Mouse (Mus musculus): ENCODE data around the gene Ptprd. TPM values are rescaled to one million over a fixed set of nuclear protein-coding genes. Genes with fewer than 3 reads are reported as not detected.
A peak's percentile ranks its signal among the peaks of the same experiment; 100 is the strongest.

The Ptprd gene
- polyA plus RNA-seq, 1 experiment from 2014 or later: 37.2 TPM

DNA sequence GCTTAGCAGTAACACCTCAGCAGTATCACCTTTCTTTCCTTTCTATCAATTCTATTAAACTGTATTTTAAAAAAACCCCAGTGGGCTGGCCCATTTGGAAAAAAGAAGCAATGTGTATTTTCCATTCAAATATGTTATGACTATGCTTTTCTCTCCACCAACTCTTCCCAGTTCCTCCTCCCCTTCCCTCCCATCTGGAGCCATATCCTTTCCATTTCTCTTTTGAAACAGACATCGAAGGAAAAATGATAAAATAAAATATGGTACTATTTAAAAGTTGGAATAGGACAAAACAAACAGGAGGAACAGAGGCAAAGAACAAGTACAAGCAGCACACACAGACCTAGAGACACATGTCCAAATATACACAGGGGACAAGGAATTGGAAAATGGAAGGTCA lies 1372.7 kb downstream of the Ptprd start:
- no peak overlapping the region for H3K27ac ChIP-seq
- H3K9ac ChIP-seq: no peak overlapping the region
- H3K4me2 ChIP-seq: no peak overlapping the region
- H3K4me1 ChIP-seq: no peaks in the 10 kb centered on the region
- H3K36me3 ChIP-seq: no peaks in the 10 kb centered on the region
- 72% methylated on average over 1 of the region's 1 CpGs for WGBS
- no peak for ATAC-seq (ENCODE audit: insufficient number of reproducible peaks, insufficient read depth, low FRiP score, low TSS enrichment, low read depth)
- no peak overlapping the region for H3K4me3 ChIP-seq
- no peaks in the 10 kb centered on the region for H3K9me3 ChIP-seq
- no peaks in the 10 kb centered on the region for H3K27me3 ChIP-seq

DNA sequence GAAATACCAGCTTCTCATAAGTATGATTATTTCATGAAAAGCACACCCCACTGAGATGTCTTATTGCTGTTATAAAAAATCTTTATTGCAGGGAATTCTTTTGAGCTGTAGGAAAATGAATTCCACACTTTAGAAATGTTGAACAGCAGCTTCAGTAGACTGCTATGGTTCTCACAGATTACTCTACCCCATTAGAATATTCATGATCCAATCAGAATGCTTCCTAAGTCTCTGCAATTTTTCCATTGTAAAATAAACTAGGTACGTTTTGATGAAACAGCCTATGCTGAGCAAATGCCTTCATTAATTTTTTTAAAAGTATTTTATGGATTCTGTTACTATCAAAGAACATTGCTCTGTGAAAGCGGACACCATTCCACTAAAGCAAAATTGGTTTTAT lies 1399.6 kb downstream of the Ptprd start:
- no peaks in the 10 kb centered on the region for H3K9me3 ChIP-seq
- H3K4me1 ChIP-seq: no peaks in the 10 kb centered on the region
- H3K27me3 ChIP-seq: no peaks in the 10 kb centered on the region
- no peak overlapping the region for H3K9ac ChIP-seq
- H3K27ac ChIP-seq: no peak overlapping the region
- no peak overlapping the region for H3K4me2 ChIP-seq
- H3K36me3 ChIP-seq: no peaks in the 10 kb centered on the region
- WGBS: 68% methylated on average over 2 of the region's 2 CpGs
- no peak for ATAC-seq (ENCODE audit: insufficient number of reproducible peaks, insufficient read depth, low FRiP score, low TSS enrichment, low read depth)
- H3K4me3 ChIP-seq: no peak overlapping the region

GRCm38 (mm10) chr4:76802708-76803107 lies 1409.1 kb downstream of the Ptprd start:
- Histone ChIP-seq H3K4me3 (no peak overlapping the region), H3K4me2 (no peak overlapping the region), H3K9ac (no peak overlapping the region), H3K4me1 (no peaks in the 10 kb centered on the region), H3K27me3 (no peaks in the 10 kb centered on the region), H3K9me3 (no peaks in the 10 kb centered on the region), H3K36me3 (no peaks in the 10 kb centered on the region), H3K27ac (no peak overlapping the region)
- WGBS: 61% methylated on average over 4 of the region's 4 CpGs
- no peak for ATAC-seq (ENCODE audit: insufficient number of reproducible peaks, insufficient read depth, low FRiP score, low TSS enrichment, low read depth)

DNA sequence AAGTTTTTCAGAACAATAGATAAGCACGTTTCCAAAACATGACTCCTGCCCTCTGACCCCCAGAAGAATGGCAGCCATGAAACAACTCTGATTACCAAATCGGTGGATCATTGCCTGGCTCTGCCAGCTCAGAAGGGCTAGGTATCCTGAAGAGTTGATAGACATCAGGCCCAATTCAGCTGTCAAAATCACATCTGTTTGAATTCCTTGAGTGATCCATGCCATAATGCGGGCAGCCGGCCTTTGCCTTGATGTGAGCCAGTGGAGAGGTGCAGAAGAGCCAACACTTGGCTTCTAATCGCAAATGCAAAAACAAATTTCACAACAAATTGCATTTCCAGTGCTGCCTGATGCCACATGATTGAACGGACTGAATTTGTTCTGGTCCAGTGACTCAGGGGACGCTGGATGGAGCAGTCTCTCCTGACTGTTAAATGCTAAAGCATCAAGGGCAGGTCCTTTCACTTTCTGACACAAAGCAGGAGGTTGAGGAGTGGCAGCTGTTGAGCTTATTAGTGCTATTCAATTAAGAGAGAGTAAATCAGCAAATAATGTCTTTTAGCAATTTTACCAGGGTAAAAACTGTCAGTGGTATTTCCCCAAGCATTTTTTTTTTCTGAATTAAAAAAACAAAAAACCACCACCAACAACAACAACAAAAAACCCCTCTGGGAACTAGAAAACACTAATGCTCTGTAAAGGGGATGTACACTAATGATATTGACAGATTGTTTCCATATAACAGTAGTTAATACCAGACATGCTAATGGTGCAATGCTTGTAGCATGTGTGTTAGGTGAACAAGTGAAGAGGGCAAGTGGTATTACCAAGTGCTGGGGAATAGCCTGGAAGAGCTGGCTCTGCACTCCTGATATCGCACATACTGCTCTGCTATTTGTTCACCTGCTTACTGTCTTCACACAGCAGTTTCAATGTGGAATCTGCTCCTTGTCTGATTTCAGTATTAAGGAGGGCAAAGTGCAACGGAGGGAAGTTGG lies 1413.5 kb downstream of the Ptprd start:
- H3K36me3 ChIP-seq: no peaks in the 10 kb centered on the region
- no peak overlapping the region for H3K4me3 ChIP-seq
- no peak overlapping the region for H3K9ac ChIP-seq
- H3K27ac ChIP-seq: no peak overlapping the region
- no peaks in the 10 kb centered on the region for H3K4me1 ChIP-seq
- no peaks in the 10 kb centered on the region for H3K9me3 ChIP-seq
- no peaks in the 10 kb centered on the region for H3K27me3 ChIP-seq
- no peak for ATAC-seq (ENCODE audit: insufficient number of reproducible peaks, insufficient read depth, low FRiP score, low TSS enrichment, low read depth)
- WGBS: 54% methylated on average over 9 of the region's 9 CpGs
- no peak overlapping the region for H3K4me2 ChIP-seq

DNA sequence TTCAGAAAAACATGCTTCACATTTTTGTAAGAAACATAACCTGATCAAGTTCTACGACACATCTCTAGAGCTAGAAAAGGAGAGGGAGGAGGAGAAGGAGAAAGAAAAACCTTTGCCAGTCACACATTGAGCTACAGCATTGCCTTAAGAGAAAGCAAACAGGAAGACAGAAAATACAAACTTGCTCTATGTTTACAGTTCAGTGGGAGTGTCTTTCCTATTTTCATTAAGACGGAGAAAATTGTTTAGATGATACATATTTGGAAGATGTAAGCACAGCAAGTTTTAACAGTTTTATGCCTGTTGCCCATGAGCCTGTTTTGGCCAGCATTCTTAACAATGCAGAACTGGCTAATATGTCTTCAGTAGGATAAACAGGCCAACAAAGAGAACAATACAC lies 1426.4 kb downstream of the Ptprd start:
- H3K4me2 ChIP-seq: no peak overlapping the region
- no peak overlapping the region for H3K9ac ChIP-seq
- no peaks in the 10 kb centered on the region for H3K9me3 ChIP-seq
- no peaks in the 10 kb centered on the region for H3K4me1 ChIP-seq
- H3K4me3 ChIP-seq: no peak overlapping the region
- ATAC-seq (ENCODE audit: insufficient number of reproducible peaks, insufficient read depth, low FRiP score, low TSS enrichment, low read depth): no peak
- WGBS: 79% methylated on average over 2 of the region's 2 CpGs
- H3K27me3 ChIP-seq: no peaks in the 10 kb centered on the region
- no peak overlapping the region for H3K27ac ChIP-seq
- H3K36me3 ChIP-seq: no peaks in the 10 kb centered on the region

GRCm38 (mm10) chr4:76779558-76780124 lies 1432.1 kb downstream of the Ptprd start:
- WGBS: 76% methylated on average over 4 of the region's 4 CpGs
- Histone ChIP-seq H3K9me3 (no peaks in the 10 kb centered on the region), H3K4me3 (no peak overlapping the region), H3K36me3 (no peaks in the 10 kb centered on the region), H3K9ac (no peak overlapping the region), H3K27ac (no peak overlapping the region), H3K4me2 (no peak overlapping the region), H3K27me3 (no peaks in the 10 kb centered on the region), H3K4me1 (no peaks in the 10 kb centered on the region)
- ATAC-seq (ENCODE audit: insufficient number of reproducible peaks, insufficient read depth, low FRiP score, low TSS enrichment, low read depth): no peak

- H3K27me3 ChIP-seq: no peaks in the 10 kb centered on the region
- no peak overlapping the region for H3K4me3 ChIP-seq
- no peak overlapping the region; the same call in 1 of the 2 replicates for H3K27ac ChIP-seq
- no peak overlapping the region for H3K9ac ChIP-seq
- peak; percentile 93 for ATAC-seq (ENCODE audit: insufficient number of reproducible peaks, insufficient read depth, low FRiP score, low TSS enrichment, low read depth)
- no peak overlapping the region; the same call in 1 of the 2 replicates for H3K4me2 ChIP-seq
- no peaks in the 10 kb centered on the region for H3K36me3 ChIP-seq
- no peaks in the 10 kb centered on the region for H3K9me3 ChIP-seq
- WGBS: 14% methylated on average over 3 of the region's 3 CpGs
- H3K4me1 ChIP-seq: peaks cover 4% of the 10 kb centered on the region; the same call in 1 of the 2 replicates
These were observed 1444.8 kb downstream of the Ptprd start for GRCm38 (mm10) chr4:76766918-76767317.

DNA sequence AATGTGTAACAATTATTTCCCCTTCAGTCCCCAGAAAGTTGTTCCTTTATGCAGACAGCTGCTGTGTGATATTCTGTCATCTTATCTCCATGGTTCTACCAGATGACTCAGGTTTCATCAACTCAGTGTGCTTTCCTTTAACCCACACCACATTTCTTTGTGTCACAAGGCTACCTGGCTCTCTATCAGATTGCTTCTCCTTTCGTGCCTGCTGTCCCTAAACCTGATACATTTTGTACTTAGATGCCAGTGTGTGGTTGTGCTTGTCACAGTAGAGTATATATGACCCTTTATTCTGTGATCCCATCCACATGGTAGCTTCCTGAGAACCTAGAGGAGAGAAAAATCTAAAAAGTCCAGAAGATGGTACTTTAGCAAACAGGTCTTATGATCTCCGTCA lies 1445.3 kb downstream of the Ptprd start:
- Histone ChIP-seq H3K27ac (peak overlapping the region; percentile 85), H3K36me3 (no peaks in the 10 kb centered on the region), H3K4me2 (peak overlapping the region; percentile 1; the same call in 1 of the 2 replicates), H3K27me3 (no peaks in the 10 kb centered on the region), H3K4me1 (peaks cover 4% of the 10 kb centered on the region; the same call in 1 of the 2 replicates), H3K9me3 (no peaks in the 10 kb centered on the region), H3K9ac (no peak overlapping the region), H3K4me3 (no peak overlapping the region)
- 27% methylated on average over 2 of the region's 2 CpGs for whole genome bisulfite sequencing
- ATAC-seq (ENCODE audit: insufficient number of reproducible peaks, insufficient read depth, low FRiP score, low TSS enrichment, low read depth): no peak

- 48% methylated on average over 2 of the region's 2 CpGs for WGBS
- no peaks in the 10 kb centered on the region for H3K27me3 ChIP-seq
These were observed 1461.1 kb downstream of the Ptprd start for GRCm38 (mm10) chr4:76750709-76751108.

DNA sequence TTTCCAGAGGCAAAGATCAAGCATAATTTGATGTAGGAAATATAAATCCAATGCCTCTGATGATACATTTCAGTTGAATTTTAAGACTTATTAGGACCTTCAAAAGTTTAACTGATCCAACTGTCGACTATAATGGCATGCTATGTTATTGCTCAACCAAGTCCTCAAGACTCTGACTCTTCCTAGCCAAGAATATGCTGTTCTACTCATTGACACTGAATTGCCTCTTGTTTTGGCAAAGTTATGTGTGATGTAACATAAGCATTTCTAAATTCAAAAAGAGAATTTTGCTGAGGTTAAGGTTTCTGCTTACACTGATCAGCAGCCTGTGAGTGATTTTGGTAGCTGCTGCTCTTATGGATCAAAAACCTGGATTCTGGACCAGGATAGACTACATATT lies 1475.9 kb downstream of the Ptprd start:
- H3K9ac ChIP-seq: no peak overlapping the region
- ATAC-seq (ENCODE audit: insufficient number of reproducible peaks, insufficient read depth, low FRiP score, low TSS enrichment, low read depth): no peak
- H3K27me3 ChIP-seq: no peaks in the 10 kb centered on the region
- no peaks in the 10 kb centered on the region for H3K36me3 ChIP-seq
- no peak overlapping the region for H3K27ac ChIP-seq
- H3K9me3 ChIP-seq: no peaks in the 10 kb centered on the region
- no peak overlapping the region for H3K4me2 ChIP-seq
- no peaks in the 10 kb centered on the region for H3K4me1 ChIP-seq
- 71% methylated on average over 1 of the region's 1 CpGs for WGBS
- H3K4me3 ChIP-seq: no peak overlapping the region

More at GRCm38 (mm10) chr4:76750709-76751108, 1461.1 kb downstream of the Ptprd start:
- no peak for ATAC-seq (ENCODE audit: insufficient number of reproducible peaks, insufficient read depth, low FRiP score, low TSS enrichment, low read depth)
- Histone ChIP-seq H3K4me1 (no peaks in the 10 kb centered on the region), H3K9ac (no peak overlapping the region), H3K4me3 (no peak overlapping the region), H3K9me3 (0 out of 2 replicates have a peak, but pooled peaks cover 3% of the 10 kb centered on the region), H3K27ac (no peak overlapping the region), H3K4me2 (no peak overlapping the region), H3K36me3 (no peaks in the 10 kb centered on the region)

DNA sequence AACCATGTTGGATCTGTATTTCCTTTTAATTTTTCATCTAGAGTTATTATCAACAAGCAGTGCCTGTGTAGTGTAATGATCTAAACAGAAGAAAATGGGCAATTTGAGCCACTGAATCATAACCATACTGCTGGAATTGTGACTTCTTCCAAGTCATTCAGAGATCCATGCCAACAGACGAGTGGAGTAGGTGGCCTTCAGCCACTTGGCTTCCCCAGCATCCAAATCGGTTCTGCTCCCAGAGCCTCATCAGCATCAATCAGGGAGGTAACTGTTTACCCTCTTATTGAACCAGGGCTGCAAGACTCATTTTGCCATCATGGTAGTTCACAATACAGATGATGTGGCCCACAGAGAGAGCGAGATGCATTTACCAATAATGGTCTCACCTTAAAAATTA lies 1536.0 kb downstream of the Ptprd start:
- WGBS: 89% methylated on average over 3 of the region's 3 CpGs
- H3K27me3 ChIP-seq: no peaks in the 10 kb centered on the region
- H3K9me3 ChIP-seq: no peaks in the 10 kb centered on the region
- no peak overlapping the region for H3K27ac ChIP-seq
- no peaks in the 10 kb centered on the region for H3K4me1 ChIP-seq
- no peaks in the 10 kb centered on the region for H3K36me3 ChIP-seq
- ATAC-seq (ENCODE audit: insufficient number of reproducible peaks, insufficient read depth, low FRiP score, low TSS enrichment, low read depth): no peak
- H3K4me3 ChIP-seq: no peak overlapping the region
- H3K9ac ChIP-seq: no peak overlapping the region
- H3K4me2 ChIP-seq: no peak overlapping the region

GRCm38 (mm10) chr4:76673224-76673623 lies 1538.5 kb downstream of the Ptprd start:
- Histone ChIP-seq H3K4me3 (no peak overlapping the region), H3K27me3 (no peaks in the 10 kb centered on the region), H3K27ac (no peak overlapping the region), H3K9ac (no peak overlapping the region), H3K4me1 (no peaks in the 10 kb centered on the region), H3K4me2 (no peak overlapping the region), H3K36me3 (no peaks in the 10 kb centered on the region), H3K9me3 (no peaks in the 10 kb centered on the region)
- ATAC-seq (ENCODE audit: insufficient number of reproducible peaks, insufficient read depth, low FRiP score, low TSS enrichment, low read depth): no peak

Measured in embryonic facial prominence, embryonic 13.5 days (tissue).